In genomic region chr5:37717384-37717963, GRCm38 (mm10) we compare ENCODE assay signal across 9 mouse cellular contexts. TPM values are rescaled to one million over a fixed set of nuclear protein-coding genes. Genes with fewer than 3 reads are reported as not detected.
DNase-seq lines count a peak whose midpoint lies in the region; ATAC-seq and TF ChIP-seq lines count a peak whose summit lies in the region.
"Had no signal": no experiment of that assay in that cellular context is flagged by ENCODE, and none has a peak within 500 bp of the region (broad histone marks: within the 10 kb centered on the region; RNA-seq: fewer than 3 reads in every experiment).

No protein-coding gene starts in this region.

- no peaks in the 10 kb centered on the region for H3K36me3 ChIP-seq in intestine, postnatal 0 days (ENCODE audit: control insufficient read depth, insufficient read depth)
- no peaks in the 10 kb centered on the region for H3K36me3 ChIP-seq in midbrain, embryonic 12.5 days

- 0 out of 2 replicates have a peak, but pooled peaks have one; percentile 41 for ATAC-seq in intestine, postnatal 0 days
- ATAC-seq in midbrain, embryonic 12.5 days (ENCODE audit: low FRiP score, low read depth) = peak; percentile 68
- no peak for ATAC-seq in megakaryocyte-erythroid progenitor cell, adult 5-6 weeks (replicated peaks; ENCODE audit: low FRiP score, low TSS enrichment, poor library complexity, severe bottlenecking)

- no peaks in the 10 kb centered on the region for H3K4me1 ChIP-seq in intestine, postnatal 0 days (replicated peaks; ENCODE audit: control insufficient read depth, insufficient read depth, low read length)
- 0 out of 2 replicates have a peak, but pooled peaks cover 7% of the 10 kb centered on the region for H3K4me1 ChIP-seq in midbrain, embryonic 12.5 days

- TF ChIP-seq CTCF in intestine, postnatal 0 days (IDR thresholded peaks at IDR 0.05; ENCODE audit: low read depth) = peak; percentile 77

- H3K9ac ChIP-seq in intestine, postnatal 0 days (ENCODE audit: low read depth, low read length) = no peak overlapping the region
- peak overlapping the region; percentile 66 for H3K9ac ChIP-seq in midbrain, embryonic 12.5 days (replicated peaks)

- H3K4me2 ChIP-seq in intestine, postnatal 0 days (replicated peaks; ENCODE audit: low read depth) = peak overlapping the region; percentile 60
- peak overlapping the region; percentile 71 for H3K4me2 ChIP-seq in midbrain, embryonic 12.5 days (replicated peaks)

- H3K9me3 ChIP-seq in intestine, postnatal 0 days (ENCODE audit: control insufficient read depth) = no peaks in the 10 kb centered on the region
- no peaks in the 10 kb centered on the region for H3K9me3 ChIP-seq in midbrain, embryonic 12.5 days

- peak overlapping the region; percentile 28 for H3K4me3 ChIP-seq in intestine, postnatal 0 days (ENCODE audit: low read depth, low read length)
- H3K4me3 ChIP-seq in midbrain, embryonic 12.5 days = peak overlapping the region; percentile 47
- H3K4me3 ChIP-seq: erythroblast, embryonic 14.5 days had no signal

- H3K27me3 ChIP-seq in intestine, postnatal 0 days (replicated peaks; ENCODE audit: control insufficient read depth, insufficient read depth, low read length) = peaks cover 16% of the 10 kb centered on the region
- H3K27me3 ChIP-seq in midbrain, embryonic 12.5 days = peaks cover 39% of the 10 kb centered on the region

- intact Hi-C loops in left cerebral cortex, postnatal 4 days (cut with DNase I) = loop anchor here (2.0 kb wide), 2 partner anchors 35 to 421 kb away; no protein-coding TSS in a partner anchor

- WGBS in intestine, postnatal 0 days = under 1% methylated on average over 13 of the region's 14 CpGs
- 0% methylated on average over 14 of the region's 14 CpGs for WGBS in midbrain, embryonic 12.5 days

- H3K27ac ChIP-seq in intestine, postnatal 0 days (ENCODE audit: low read depth, low read length) = no peak overlapping the region
- H3K27ac ChIP-seq in midbrain, embryonic 12.5 days (replicated peaks) = peak overlapping the region; percentile 68

- DNase-seq in ES-CJ7 (ENCODE audit: low read depth, low spot score) = peak; percentile 44
- DNase-seq in brain, adult 2 months (ENCODE audit: low read depth, low spot score) = peak; percentile 65
- peak; percentile 6 to 75 for DNase-seq in frontal cortex, adult 2 months (ENCODE audit: extremely low spot score in 1 of 2, low spot score in 1 of 2)
- peak; percentile 73 for DNase-seq in left cerebral cortex, postnatal 4 days
- peak; percentile 6 for DNase-seq in testis, postnatal 14 days (ENCODE audit: low spot score)

RNA-seq across cellular contexts. Expression of gene Stk32b, which starts 0.5 kb away (rescaled TPM):
- 1.8 TPM in 2 replicates for polyA plus RNA-seq in frontal cortex, adult 2 months (2012; rRNA removed)
- polyA plus RNA-seq in intestine, postnatal 0 days (2015; fragmentation: Nextera tagmentation; extraction: Ambion mirVana) = 0.50 and 0.68 TPM in 2 replicates
- 10 to 100 TPM; 44.8 to 46.7 TPM for total RNA-seq in left cerebral cortex, postnatal 4 days (2021)
- polyA plus RNA-seq in midbrain, embryonic 12.5 days (2016; fragmentation: Nextera tagmentation; extraction: Ambion mirVana) = 5.9 TPM in 2 replicates
- not detected in 2 replicates for total RNA-seq in megakaryocyte-erythroid progenitor cell, adult 5-6 weeks (2014; fragmentation: Nextera tagmentation)
- total RNA-seq in megakaryocyte-erythroid progenitor cell, adult 5-6 weeks (2017) = not detected in 2 replicates

RNA-seq across cellular contexts. Expression of gene Cytl1, which starts 17.8 kb away (rescaled TPM):
- 0.78 and 1.3 TPM in 2 replicates for polyA plus RNA-seq in frontal cortex, adult 2 months (2012; rRNA removed)
- polyA plus RNA-seq in intestine, postnatal 0 days (2015; fragmentation: Nextera tagmentation; extraction: Ambion mirVana) = 0.42 TPM in 1 of 2 replicates, not detected in the other
- not detected for total RNA-seq in left cerebral cortex, postnatal 4 days (2021)
- polyA plus RNA-seq in midbrain, embryonic 12.5 days (2016; fragmentation: Nextera tagmentation; extraction: Ambion mirVana) = 0.50 TPM in 1 of 2 replicates, not detected in the other
- not detected in 2 replicates for total RNA-seq in megakaryocyte-erythroid progenitor cell, adult 5-6 weeks (2014; fragmentation: Nextera tagmentation)
- total RNA-seq in megakaryocyte-erythroid progenitor cell, adult 5-6 weeks (2017) = not detected in 2 replicates
- polyA plus RNA-seq: erythroblast, embryonic 14.5 days had no signal

Comparison
In these comparisons a context has a peak if more than half of its experiments do, and no peak if none do; other contexts are left out.
1. DNase-seq: peak in every context shown above with its lines; median percentile 73 in left cerebral cortex, postnatal 4 days; 65 in brain, adult 2 months; 44 in ES-CJ7; 40 in frontal cortex, adult 2 months; 6 in testis, postnatal 14 days.